Mouse (Mus musculus): Measurements from ENCODE around the gene Il27ra.
"Not testable (repeated sequence)": the region's sequence is repeated elsewhere in the genome, so short reads cannot be mapped to it uniquely, and the experiment has no call there.

The Il27ra gene

DNA sequence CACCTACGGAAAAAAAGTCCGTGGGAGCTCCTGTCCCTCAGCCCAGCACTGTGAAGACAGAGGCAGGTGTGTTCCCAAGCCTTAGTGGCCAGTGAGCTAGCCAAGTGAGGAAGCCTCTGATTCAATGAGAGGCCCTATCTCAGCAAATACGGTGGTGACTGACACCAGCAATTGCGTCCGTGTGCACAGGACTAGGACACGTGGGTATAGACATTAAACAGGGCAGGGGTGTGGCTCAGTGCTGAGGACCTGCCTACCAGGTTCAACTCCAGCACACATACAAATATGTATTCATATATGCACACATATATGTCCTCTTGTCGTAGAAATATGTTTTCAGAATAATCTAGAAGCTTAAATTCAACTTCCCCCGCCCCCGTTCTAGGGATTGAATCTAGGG, 22.7 kb downstream of the Il27ra start:
- DNase-seq, result no peak

GRCm38 (mm10) chr8:84015833-84016232, 26.6 kb downstream of the Il27ra start:
- DNase-seq, result no peak

DNA sequence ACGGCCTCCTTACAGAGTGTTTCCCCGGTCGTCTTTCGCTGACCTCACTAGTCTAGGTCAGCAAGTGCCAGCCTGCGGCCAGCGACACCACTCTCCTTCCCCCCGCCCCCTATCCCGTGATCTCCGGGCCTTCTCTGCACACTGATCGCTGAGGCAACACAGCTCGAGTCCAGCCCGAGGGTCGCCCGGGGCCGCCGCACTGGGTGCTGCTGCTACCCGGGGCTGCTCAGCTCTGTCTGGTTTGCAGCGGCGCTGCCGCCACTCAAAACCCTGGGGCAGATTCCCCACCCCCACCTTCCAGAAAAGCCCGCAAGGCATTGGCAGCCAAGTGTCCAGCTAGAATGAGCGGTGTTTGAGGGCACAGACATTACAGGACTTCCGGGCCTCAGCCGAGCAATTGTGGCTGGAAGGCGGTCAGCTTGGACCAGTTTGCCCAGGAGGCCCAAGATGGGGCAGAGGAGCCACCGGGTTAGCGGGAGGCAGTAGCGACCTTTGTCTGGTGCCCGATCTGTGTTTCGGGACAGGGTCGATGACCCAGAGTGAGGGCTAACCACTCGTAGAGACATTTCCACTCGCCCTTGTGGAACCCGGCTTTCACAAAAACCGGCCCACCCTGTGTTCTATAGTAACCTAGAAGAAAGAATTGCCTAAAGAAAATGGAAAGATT, 29.8 kb downstream of the Il27ra start:
- peak; percentile 34 for DNase-seq

GRCm38 (mm10) chr8:84011705-84012498, 30.5 kb downstream of the Il27ra start, which contains the start of gene 2210011C24Rik:
Gene 2210011C24Rik, minus strand, starts transcription at chr8:84012171.
- DNase-seq, result peak; percentile 30 to 36

DNA sequence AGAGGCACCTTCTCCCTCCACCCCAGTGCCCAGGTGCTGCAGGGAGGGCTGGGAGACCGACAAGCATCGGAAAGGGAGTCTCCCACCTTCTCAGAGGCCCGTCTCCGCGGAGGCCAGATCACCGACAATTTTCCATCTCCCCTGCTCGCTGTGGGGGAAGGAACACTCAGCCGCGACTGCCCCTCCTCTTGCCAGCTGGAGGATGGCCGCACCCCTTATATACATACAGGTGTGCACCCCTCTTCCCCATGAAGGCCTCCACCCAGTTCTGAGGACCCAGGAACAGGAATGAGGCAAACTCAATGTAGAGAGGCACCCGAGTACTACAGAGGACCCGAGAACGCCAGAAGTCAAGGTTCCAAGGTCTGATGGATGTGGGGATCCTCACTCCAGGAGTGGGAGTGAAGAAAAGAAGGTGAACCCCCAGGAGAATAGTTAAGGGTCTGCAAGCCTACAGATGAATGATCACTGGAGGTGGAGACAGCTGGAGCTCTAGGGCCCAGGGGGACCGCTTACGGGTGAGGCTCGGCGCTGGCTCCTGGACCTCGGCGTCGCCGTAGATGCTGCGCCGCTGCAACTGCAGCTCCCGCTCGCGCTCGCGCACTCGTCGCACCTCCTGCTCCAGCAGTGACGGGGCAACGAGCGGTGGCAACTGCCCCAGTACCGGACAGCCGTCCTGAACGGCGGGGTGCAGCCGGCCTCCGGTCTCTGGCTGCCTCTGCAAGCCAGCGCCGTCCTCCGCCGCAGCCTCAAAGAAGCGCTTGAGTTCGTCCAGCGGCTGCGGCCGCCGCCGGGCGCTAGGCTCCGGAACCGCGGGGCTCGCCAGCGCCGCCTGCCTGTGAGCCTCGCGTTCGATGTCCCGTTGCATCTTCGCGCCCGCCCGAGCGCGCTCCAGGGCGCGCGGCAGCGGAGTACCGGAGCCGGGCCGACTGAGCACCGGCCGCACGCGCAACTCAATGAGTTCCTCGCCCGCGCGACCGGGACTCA, 31.5 kb downstream of the Il27ra start:
- peak; percentile 87 for DNase-seq

DNA sequence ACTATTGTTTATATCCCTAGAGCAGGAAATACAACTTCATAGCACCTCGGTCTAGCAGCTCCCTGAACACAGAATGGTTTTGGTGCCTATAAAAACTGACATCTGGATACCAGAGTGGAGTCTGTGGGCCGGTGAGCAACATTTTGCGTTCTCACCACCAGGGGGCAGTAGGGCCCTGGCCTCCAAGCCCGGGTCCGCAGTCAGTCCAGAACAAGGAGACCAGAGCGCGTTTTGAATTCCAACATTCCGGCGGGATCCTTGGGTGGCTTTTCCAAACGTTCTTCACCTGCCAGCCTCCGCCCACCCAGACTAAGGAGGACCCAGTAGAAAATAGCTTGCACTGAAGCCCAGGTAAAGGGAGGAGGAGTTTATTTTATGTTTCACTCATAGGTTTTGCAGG, 32.5 kb downstream of the Il27ra start:
- DNase-seq, result peak; percentile 94 to 96

GRCm38 (mm10) chr8:84008362-84008761, 34.0 kb downstream of the Il27ra start:
- no peak for DNase-seq

GRCm38 (mm10) chr8:84005502-84005901, 36.9 kb downstream of the Il27ra start:
- DNase-seq, result not testable (repeated sequence)

GRCm38 (mm10) chr8:84004533-84005201, 37.7 kb downstream of the Il27ra start:
- peak; percentile 95 to 97 for DNase-seq

GRCm38 (mm10) chr8:84003612-84004246, 38.7 kb downstream of the Il27ra start:
- no peak for DNase-seq

DNA sequence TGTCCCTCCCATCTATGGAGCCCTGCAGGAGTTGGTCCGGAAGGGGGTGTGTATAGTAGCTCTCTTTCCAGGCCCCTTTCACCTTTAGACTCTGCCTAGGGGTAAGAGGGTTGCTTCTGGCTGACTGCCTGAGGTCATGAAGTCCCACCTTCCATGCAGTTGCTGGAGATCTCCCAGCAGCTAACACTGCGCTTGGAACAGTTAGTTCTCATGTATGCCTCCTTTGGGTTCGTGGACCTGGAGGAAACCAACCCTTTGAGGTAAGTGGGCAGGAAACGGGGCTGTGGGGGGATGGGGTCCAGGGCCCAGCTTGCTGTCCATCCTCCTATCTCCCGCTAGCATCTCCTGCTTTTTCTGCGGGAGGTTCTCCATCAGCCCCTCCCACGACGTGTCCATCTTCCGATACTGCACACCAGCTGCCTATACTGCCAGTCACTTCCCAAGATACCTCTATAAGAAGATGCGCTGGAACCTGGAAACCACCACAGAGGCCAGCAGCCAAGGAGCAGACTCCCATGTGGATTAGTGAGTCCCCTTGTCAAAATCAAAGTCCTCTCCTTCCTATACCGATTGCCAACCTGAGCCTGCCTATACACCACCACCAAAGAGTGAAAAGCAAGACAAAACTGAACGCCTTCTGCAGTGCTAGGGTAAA, 39.3 kb downstream of the Il27ra start:
- peak; percentile 41 to 52 for DNase-seq

GRCm38 (mm10) chr8:84001281-84002000, 40.9 kb downstream of the Il27ra start, which contains the start of gene 1700067K01Rik:
Gene 1700067K01Rik, plus strand, starts transcription at chr8:84001502.
- peak; percentile 27 for DNase-seq

- DNase-seq, result no peak
Measured at GRCm38 (mm10) chr8:83999825-84000224, 42.6 kb downstream of the Il27ra start.

DNA sequence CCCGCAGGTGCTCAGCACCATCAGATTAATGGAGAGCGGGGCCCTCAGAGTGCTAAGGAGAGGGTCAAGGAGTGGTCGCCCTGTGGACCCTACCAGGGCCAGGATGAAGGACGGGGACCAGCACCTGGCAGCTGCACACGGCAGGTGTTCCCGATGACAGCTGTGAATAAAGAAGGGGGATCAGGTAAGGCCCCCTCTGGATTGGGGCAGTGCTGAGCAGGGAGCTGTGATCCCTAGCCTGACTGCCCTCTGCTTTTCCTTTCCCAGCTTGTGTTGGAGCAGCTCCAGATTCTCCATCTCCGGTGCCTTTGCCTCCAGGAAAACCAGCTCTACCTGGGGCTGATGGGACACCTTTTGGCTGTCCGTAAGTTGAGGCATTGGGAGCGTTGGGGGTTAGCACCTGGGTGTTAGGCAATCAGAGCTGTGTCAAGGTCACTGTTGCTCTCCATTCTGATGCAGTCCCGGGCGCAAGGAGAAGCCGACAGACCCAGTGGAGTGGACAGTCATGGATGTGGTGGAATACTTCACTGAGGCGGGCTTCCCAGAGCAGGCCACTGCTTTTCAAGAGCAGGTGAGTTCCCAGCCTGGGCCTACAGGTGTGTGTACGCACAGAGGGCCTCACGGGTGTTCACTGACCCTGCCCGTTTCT, 43.2 kb downstream of the Il27ra start:
- peak; percentile 31 to 45 for DNase-seq

- peak; percentile 77 to 80 for DNase-seq
Measured at GRCm38 (mm10) chr8:83998231-83999056, 43.9 kb downstream of the Il27ra start.

DNA sequence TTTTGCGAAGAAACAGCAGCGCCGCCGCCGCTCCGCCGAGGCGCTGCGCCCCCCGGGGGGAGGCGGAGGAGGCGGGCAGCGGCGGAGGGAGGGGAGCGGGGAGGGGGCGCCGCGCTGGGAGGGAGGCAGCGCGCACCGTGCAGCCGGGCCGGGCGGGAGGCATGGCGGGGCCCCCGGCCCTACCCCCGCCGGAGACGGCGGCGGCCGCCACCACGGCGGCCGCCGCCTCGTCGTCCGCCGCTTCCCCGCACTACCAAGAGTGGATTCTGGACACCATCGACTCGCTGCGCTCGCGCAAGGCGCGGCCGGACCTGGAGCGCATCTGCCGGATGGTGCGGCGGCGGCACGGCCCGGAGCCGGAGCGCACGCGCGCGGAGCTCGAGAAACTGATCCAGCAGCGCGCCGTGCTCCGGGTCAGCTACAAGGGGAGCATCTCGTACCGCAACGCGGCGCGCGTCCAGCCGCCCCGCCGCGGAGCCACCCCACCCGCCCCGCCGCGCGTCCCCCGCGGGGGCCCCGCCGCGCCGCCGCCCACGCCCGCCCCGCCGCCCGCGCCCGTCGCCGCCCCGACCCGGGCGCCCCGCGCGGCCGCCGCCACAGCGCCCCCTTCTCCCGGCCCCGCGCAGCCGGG, 44.8 kb downstream of the Il27ra start, which contains the start of gene Samd1:
TSS of gene Samd1 (plus strand) at position 162 of the 631 bp plus-strand sequence.
- peak; percentile 72 to 75 for DNase-seq

- DNase-seq, result peak; percentile 90 to 95
Measured at GRCm38 (mm10) chr8:83996567-83997505, 45.6 kb downstream of the Il27ra start.

Measured in cerebellum, postnatal 10 days (tissue).